Mouse (Mus musculus): ENCODE results near the gene Gm19668.

GRCm38 (mm10) chr10:77839006-77839405 is 40.1 kb upstream of the Gm19668 start:
- no peak for TF ChIP-seq CTCF (IDR thresholded peaks at IDR 0.05)
- no peak for TF ChIP-seq EP300 (IDR thresholded peaks at IDR 0.05; ENCODE audit: insufficient read depth, low read depth, low read length)
- TF ChIP-seq POLR2A (IDR thresholded peaks at IDR 0.05; ENCODE audit: insufficient read depth, low read depth, low read length): no peak
